Mouse (Mus musculus): Measurements from ENCODE around the gene Olfr482.

The Olfr482 gene

DNA sequence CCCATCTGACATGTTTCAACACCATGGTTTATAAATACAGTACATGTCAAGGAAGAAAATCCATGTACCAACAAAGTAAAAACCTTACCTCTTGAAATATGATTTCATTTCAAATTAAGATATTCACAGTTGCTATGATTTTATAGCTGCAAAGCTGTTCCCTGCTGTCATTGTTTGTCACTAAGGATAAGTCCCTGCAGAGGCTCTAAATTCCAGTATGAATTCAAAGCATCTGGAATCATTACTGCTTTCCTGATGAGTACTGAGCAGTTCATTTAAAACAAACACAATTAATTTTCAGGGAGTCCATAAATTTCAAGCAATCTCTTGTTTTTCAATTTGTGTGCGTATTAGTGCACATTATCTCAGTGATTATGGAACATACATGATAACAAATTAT, at the start of gene Olfr482:
Olfr482 (minus strand) TSS at position 101 of the 400 bp plus-strand sequence.
- TF ChIP-seq GATA4 (IDR thresholded peaks at IDR 0.05; ENCODE audit: insufficient replicate concordance, low read length): no peak

DNA sequence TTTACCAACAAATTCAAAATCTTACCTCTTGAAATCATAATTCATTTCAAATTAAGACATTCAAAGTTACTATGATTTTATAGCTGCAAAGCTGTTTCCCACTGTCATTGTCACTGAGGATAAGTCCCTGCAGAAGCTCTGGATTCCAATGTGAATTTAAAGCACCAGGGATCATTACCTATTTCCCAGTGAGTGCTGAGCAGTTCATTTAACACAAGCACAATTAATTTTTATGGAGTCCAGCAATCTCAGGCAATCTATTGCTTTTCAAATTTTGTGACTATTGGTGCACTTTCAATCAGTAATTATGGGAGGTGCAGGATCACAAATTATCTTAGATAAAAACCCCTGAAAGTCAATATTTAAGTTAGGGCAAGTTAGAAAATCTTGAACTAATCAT, 30.0 kb upstream of the Olfr482 start, which contains the start of gene Olfr484:
Olfr484 (minus strand) TSS at position 101 of the 400 bp plus-strand sequence.
- no peak for TF ChIP-seq GATA4 (IDR thresholded peaks at IDR 0.05; ENCODE audit: insufficient replicate concordance, low read length)

DNA sequence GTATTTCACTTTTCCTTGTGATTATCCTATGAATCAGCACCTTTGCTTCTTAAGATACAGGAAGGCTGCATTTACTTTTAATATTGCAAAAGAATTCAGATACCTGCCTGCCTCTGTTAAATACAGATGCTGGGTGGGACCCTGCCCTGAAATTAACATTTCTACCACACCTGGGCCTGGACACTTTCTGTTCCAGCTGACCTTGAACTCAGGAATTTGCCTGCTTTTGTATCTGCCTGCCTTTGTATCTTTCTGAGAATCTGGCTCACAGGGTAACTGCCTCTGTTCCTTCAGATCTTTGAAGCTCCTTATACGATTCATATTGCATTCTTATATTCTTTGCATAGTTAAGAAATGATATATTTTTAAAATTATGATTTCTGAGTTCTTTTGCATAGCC, 24.0 kb upstream of the Olfr482 start:
- TF ChIP-seq GATA4 (IDR thresholded peaks at IDR 0.05; ENCODE audit: insufficient replicate concordance, low read length): no peak

DNA sequence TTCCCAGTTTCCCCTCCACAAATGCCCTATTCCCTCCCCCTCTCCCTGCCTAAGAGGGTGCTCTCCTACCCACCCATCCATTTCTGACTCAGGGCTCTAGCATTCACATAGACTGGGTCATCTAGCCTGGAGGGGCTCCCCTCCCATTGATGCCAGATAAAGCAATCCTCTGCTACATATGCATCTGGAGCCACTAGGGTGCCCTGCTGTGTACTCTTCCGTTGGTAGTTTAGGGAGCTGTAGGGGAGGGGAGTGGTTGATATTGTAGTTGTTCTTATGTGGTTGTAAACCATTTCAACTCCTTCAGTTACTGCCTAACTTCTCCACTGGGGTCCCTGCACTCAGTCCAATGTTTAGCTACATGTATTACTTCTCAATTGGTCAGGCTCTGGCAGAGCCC, 23.3 kb upstream of the Olfr482 start:
- TF ChIP-seq GATA4 (IDR thresholded peaks at IDR 0.05; ENCODE audit: insufficient replicate concordance, low read length): no peak

DNA sequence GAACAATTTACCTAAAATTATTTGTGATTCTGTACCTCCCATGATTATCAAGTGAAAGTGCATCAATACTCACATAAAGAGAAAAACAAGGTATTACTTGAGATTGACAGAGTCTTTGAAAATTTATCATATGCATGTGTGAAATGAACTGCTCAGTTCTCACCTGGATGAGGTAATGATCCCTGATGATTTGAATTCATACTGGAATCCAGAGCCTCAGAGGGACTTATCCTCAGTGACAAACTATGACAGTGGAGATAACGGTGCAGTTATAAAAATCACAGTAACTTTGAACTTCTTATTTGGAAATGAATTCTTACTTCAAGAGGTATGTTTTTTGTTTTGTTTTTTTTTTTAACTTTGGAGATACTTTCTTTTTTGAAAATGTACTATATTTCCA, 3.2 kb upstream of the Olfr482 start, which contains the start of gene Olfr483:
Olfr483 (plus strand) TSS at position 301 of the 400 bp plus-strand sequence.
- no peak for TF ChIP-seq GATA4 (IDR thresholded peaks at IDR 0.05; ENCODE audit: insufficient replicate concordance, low read length)

DNA sequence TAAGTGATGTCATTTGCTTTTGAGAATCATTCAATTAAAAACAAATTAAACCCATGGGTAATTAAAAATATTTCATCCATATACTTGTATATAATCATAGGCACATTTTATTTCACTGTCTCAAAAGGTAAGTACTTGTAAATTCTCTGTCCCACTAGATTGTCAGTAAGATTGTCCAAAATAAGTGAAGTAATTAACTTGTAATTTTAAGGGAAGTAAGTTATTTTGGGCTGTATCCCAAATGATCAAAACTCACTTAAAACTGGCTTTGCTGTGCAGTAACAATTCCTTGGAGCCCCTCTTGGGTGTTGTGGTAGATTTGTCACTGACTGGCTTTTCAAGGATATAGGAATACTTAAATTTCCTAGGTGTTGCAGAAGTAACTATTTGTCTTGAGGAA, 17.8 kb downstream of the Olfr482 start, which contains the start of gene Olfr481:
Olfr481 (plus strand) TSS at position 301 of the 400 bp plus-strand sequence.
- no peak for TF ChIP-seq GATA4 (IDR thresholded peaks at IDR 0.05; ENCODE audit: insufficient replicate concordance, low read length)

DNA sequence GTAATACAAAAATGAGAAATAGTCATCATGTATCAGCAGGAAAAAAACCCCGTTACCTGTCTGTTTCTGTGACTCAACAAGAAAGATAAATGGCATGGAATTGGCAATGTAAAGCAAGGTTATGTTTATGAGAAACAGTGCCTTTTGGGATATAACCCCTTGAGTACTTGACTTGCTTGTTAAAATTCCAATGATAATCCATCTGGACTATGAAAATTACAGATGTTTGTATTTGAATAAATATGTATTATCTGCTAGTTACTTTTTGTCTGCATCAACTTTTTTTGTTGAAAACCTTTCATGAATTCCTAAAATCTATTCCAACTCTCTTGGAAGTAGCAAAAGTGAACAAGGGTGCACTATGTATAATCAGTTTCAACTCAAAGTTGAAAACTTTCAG, 30.1 kb downstream of the Olfr482 start, which contains the start of gene Olfr480:
Olfr480 (minus strand) TSS at position 101 of the 400 bp plus-strand sequence.
- no peak for TF ChIP-seq GATA4 (IDR thresholded peaks at IDR 0.05; ENCODE audit: insufficient replicate concordance, low read length)

DNA sequence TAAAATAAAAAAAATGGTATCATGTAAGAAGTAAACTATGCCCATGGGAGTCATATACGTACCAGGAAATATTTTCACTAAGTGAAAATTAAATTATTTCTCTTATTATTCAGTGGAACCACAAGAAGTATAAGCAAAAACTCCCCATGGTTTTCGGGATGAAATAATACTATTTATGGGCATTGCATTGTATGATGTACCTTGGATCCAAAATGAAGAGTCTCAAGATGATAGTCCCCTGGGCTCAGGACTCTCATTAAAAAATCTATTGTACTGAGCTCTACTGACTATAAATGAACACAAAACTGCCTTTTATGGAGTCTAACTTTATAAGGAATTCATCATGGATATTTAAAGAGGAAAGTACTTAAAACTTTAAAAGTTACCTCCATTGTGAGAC, 47.0 kb downstream of the Olfr482 start, which contains the start of gene Olfr479:
Olfr479 (plus strand) TSS at position 301 of the 400 bp plus-strand sequence.
- TF ChIP-seq GATA4 (IDR thresholded peaks at IDR 0.05; ENCODE audit: insufficient replicate concordance, low read length): no peak

Measured in liver, adult (tissue).